Mouse (Mus musculus) stomach, embryonic 14.5 days (tissue): ENCODE results near the gene Gm3415. TPM values are rescaled to one million over a fixed set of nuclear protein-coding genes. Genes with fewer than 3 reads are reported as not detected.
"Not testable (repeated sequence)": the region's sequence is repeated elsewhere in the genome, so short reads cannot be mapped to it uniquely, and the experiment has no call there.

Experiments used
- ATAC-seq: fragments of 200-750 bp; cut with Nextera tagmentation; 2 replicates; pipeline ENCODE4 v1.8.0; 2017; ENCODE audit warnings: low read depth, moderate TSS enrichment; ENCODE audit not compliant: insufficient number of reproducible peaks, insufficient read depth, low FRiP score
- H3K27ac ChIP-seq: fragments of 300-500 bp; sonication (generic); 2 replicates; pipeline ENCODE4 v1.5.1; 2014; ENCODE audit warnings: mild to moderate bottlenecking, low read length, moderate library complexity, mixed read lengths
- H3K27me3 ChIP-seq: fragments of 300-500 bp; sonication (generic); 2 replicates; pipeline ENCODE4 v1.6.1; 2014; ENCODE audit warnings: low read length, control low read depth, mixed read lengths; ENCODE audit not compliant: control insufficient read depth, insufficient read depth
- H3K36me3 ChIP-seq: fragments of 300-500 bp; sonication (generic); 2 replicates; pipeline ENCODE4 v1.6.1; 2014; ENCODE audit warnings: mild to moderate bottlenecking, control low read depth, low read length, moderate library complexity, mixed read lengths; ENCODE audit not compliant: control insufficient read depth, insufficient read depth
- H3K4me1 ChIP-seq: fragments of 300-500 bp; sonication (generic); 2 replicates; pipeline ENCODE4 v1.6.1; 2014; ENCODE audit warnings: low read length, control low read depth, mixed read lengths; ENCODE audit not compliant: control insufficient read depth, insufficient read depth
- H3K4me2 ChIP-seq: fragments of 300-500 bp; sonication (generic); replicated peaks from 2 replicates; pipeline ENCODE4 v1.6.1; 2014; ENCODE audit warnings: low read depth, low read length, control low read depth
- H3K4me3 ChIP-seq: fragments of 300-500 bp; sonication (generic); 2 replicates; pipeline ENCODE4 v1.5.1; 2014; ENCODE audit warnings: low read depth, low read length, control low read depth
- H3K9ac ChIP-seq: fragments of 300-500 bp; sonication (generic); replicated peaks from 2 replicates; pipeline ENCODE4 v1.6.1; 2014; ENCODE audit warnings: low read depth, mild to moderate bottlenecking, control low read depth, low read length, moderate library complexity, mixed read lengths
- H3K9me3 ChIP-seq: fragments of 300-500 bp; sonication (generic); 2 replicates; pipeline ENCODE4 v1.6.1; 2016; ENCODE audit warnings: low read depth, low read length, control low read depth; ENCODE audit not compliant: control insufficient read depth
- WGBS: fragments of 180-500 bp; shearing (Covaris S2); extraction: QIAGEN DNeasy Blood & Tissue Kit; methylation state at CpG from one replicate; pipeline ENCODE4 v1.1.7; 2014; 5-methylcytosine and 5-hydroxymethylcytosine counted together
- polyA plus RNA-seq: library from polyadenylated mRNA; unstranded; fragments of >200 nt; fragmentation: Nextera tagmentation; extraction: Ambion mirVana; gene quantifications from 2 replicates; pipeline ENCODE4 v1.2.1, GENCODE M21; 2014

Gene Gm3415
- polyA plus RNA-seq, 1 experiment from 2014 or later = not detected

DNA sequence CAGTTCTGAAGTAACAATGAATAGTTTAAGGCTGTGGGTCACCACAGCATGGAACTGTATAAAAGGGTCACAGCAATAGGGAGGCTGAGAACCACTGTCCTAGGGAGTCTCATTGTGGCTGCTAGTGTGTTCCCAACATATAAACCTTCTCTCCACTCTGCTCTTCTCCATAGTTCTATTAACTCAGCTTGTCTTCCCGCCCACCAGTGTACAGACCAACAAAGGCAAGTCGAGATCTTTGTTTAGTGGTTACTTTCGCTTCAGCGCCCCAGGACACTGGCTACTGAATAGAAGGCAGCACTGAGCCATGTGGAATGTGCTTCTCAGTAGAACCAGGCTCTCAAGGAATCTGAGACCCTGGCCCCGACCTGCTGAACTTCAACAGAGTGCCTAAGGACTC lies 36.6 kb downstream of the Gm3415 start:
- ATAC-seq = no peak
- no peaks in the 10 kb centered on the region for H3K36me3 ChIP-seq
- H3K27ac ChIP-seq = no peak overlapping the region
- WGBS = 69% methylated on average over 5 of the region's 5 CpGs
- H3K9me3 ChIP-seq = no peaks in the 10 kb centered on the region
- no peaks in the 10 kb centered on the region for H3K27me3 ChIP-seq
- H3K9ac ChIP-seq = no peak overlapping the region
- H3K4me1 ChIP-seq = no peaks in the 10 kb centered on the region
- H3K4me3 ChIP-seq = no peak overlapping the region
- no peak overlapping the region for H3K4me2 ChIP-seq

DNA sequence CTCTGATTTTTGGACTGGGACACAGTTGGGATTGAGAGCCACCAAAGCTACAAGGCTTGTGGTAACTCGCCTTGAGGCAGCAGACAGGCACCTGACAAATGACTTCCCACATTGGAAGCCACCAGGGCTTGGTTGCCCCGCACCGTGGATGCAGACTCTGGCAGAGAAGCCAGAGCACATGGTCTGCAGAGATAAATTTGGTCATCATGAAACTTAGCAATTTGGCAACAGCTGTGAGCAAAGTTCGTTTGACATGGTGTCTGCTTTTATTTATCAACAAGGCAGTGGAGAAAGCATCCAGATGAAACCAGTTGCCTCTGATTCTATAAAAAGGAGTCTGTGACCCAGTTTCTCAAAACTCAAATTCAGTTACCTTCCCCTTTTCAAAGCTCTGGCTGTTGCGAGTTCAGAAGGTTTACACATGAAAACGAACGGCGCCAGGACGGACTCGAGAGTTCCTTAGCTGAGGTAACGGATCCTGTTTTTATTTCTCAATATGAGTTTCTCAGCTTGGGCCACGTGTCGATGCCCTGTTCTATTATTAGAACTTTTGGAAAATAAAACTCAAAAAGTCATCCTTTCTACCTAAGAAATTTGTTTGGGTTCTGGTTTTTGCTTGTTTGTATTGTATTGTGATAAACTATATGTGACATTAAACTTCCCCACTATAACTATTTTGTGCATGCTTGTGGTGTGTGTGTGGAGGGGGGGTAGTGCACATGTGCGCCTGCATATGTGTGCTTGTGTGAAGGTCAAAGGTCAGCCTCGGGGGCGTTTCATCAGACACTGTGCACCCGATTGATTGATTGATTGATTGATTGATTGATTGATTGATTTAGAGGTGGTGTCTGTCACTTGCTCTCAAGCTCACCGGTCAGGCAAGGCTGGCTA lies 40.9 kb downstream of the Gm3415 start:
- Histone ChIP-seq H3K9me3 (no peaks in the 10 kb centered on the region), H3K4me2 (no peak overlapping the region), H3K4me3 (no peak overlapping the region), H3K27ac (no peak overlapping the region), H3K9ac (no peak overlapping the region), H3K36me3 (no peaks in the 10 kb centered on the region), H3K4me1 (no peaks in the 10 kb centered on the region), H3K27me3 (no peaks in the 10 kb centered on the region)
- ATAC-seq = no peak
- 67% methylated on average over 18 of the region's 18 CpGs for WGBS

DNA sequence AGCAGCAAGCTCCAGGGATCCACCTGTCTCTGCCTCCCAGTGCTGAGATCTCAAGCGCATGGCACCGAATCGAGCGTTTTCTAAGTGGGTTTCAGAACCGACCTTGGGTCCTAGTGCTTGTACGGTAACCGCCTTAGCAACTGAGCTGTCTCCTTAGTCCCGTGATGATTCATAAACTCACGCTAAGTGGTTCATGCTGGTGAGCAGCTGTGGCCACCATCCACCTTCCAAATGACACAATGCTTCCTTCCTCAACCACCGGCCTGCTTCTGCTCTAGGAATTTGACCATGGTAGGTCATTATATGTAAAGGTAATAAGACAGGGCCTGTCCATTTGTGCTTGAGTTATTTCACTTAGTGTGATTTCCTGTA lies 41.6 kb downstream of the Gm3415 start:
- H3K27me3 ChIP-seq = no peaks in the 10 kb centered on the region
- H3K9me3 ChIP-seq = no peaks in the 10 kb centered on the region
- WGBS = 92% methylated on average over 10 of the region's 10 CpGs
- H3K4me3 ChIP-seq = no peak overlapping the region
- no peaks in the 10 kb centered on the region for H3K36me3 ChIP-seq
- no peak overlapping the region for H3K4me2 ChIP-seq
- ATAC-seq = no peak
- no peak overlapping the region for H3K27ac ChIP-seq
- no peaks in the 10 kb centered on the region for H3K4me1 ChIP-seq
- H3K9ac ChIP-seq = no peak overlapping the region

DNA sequence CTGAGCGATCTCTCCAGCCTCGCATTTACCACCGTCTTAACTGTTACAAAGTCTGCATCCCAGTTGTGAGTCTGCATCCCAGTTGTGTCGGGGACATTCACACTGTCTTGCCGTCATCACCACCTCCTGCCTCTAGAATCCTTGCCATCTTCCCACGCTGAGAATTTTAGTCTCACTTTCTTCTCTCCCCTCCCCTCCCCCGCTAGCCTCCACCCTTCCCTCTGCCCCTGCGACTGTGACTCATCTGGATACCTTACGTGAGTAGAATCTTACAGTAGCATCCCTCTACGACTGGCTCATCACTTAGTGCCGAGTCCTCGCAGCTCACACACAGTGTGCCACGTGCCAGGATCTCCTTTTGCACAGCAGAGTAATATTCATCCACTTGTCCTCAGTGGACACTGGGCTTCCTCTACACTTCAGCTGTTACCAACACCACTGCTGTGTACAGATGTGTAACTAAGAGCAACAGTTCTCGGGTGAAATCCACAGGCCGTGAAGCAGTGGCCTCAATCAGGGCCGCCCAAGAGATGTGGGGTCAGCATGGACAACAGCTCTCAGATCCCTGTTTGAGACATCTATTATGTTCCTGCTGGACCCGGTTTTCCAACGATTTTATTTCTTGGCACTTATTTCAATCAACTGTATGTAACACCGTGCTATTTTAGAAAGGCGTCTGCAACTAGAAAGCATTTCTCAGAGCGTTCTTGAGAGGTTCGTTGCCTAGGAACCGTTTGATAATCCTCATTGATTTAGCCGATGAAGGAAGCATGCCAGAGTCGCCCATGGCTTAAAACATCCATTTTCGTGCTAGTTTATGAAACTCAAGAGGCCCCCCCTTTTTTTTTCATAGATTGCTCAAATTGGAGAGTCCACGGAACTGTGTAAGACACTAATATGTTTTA lies 42.5 kb downstream of the Gm3415 start:
- H3K9me3 ChIP-seq = no peaks in the 10 kb centered on the region
- no peak overlapping the region for H3K4me3 ChIP-seq
- H3K9ac ChIP-seq = no peak overlapping the region
- no peaks in the 10 kb centered on the region for H3K36me3 ChIP-seq
- no peak overlapping the region for H3K27ac ChIP-seq
- no peak overlapping the region for H3K4me2 ChIP-seq
- no peak for ATAC-seq
- no peaks in the 10 kb centered on the region for H3K27me3 ChIP-seq
- H3K4me1 ChIP-seq = no peaks in the 10 kb centered on the region
- 87% methylated on average over 27 of the region's 27 CpGs for WGBS

DNA sequence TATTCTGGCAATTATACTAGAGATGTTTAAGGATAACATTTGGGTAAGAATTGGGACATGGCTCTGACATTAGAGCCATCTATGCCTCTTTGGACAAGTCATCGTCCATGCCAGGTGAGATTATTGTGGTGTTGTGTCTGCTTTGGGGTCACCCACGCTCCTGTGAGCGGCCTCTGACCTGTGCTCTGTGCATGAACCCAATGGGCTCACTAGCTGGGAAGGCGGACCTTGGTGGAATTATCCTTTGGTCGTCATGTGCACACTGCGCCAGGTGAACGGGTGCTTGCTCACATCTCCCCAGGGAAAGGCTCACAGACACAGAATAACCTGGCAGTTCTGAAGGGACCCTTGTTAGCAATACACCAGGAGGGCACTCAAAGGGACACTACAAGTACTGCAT lies 43.3 kb downstream of the Gm3415 start:
- not testable (repeated sequence) for H3K27me3 ChIP-seq, H3K4me1 ChIP-seq, H3K27ac ChIP-seq, H3K9me3 ChIP-seq, H3K4me2 ChIP-seq, H3K4me3 ChIP-seq, ATAC-seq, H3K36me3 ChIP-seq, H3K9ac ChIP-seq
- 80% methylated on average over 7 of the region's 7 CpGs for WGBS

DNA sequence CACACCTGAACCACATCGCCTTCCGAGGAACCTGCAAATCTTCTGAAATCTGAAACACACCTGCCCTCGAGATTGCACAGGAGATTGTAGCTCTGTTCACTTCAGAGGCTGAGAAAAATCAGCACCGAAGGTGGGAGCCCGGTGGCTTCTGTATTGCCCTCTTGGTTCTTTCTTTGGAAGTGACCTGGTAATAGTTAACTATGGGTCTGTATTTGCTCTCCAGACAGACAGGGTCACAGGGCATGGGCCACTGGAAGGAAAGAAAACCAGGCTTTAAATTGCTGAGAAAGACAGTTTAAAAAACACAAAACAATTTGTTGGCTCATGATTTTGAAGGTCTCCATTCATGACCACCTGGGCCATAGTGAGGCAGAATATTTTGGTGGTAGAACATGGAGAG lies 44.0 kb downstream of the Gm3415 start:
- Histone ChIP-seq H3K27ac (no peak overlapping the region), H3K4me2 (no peak overlapping the region), H3K9me3 (no peaks in the 10 kb centered on the region), H3K36me3 (no peaks in the 10 kb centered on the region), H3K9ac (no peak overlapping the region), H3K4me1 (no peaks in the 10 kb centered on the region), H3K4me3 (no peak overlapping the region), H3K27me3 (no peaks in the 10 kb centered on the region)
- no peak for ATAC-seq
- 62% methylated on average over 5 of the region's 5 CpGs for WGBS

DNA sequence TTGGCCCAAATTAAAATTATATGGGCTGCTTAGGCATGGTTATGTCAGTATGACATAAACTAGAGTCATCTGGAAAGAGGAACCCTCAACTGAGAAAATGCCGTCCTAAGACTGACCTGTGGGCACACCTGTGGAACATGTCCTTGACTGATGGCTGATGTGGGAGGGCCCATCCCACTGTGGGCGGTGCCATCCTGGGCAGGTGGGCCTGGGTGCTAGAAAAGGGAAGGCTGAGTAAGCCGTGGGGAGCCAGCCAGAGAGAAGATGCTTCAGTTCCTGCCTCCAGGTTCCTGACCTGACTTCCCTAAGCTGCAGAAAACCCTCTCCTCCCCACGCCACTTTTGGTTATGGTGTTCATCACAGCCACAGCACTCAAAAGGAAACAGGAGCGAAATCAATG lies 50.3 kb downstream of the Gm3415 start:
- H3K4me2 ChIP-seq = no peak overlapping the region
- no peak overlapping the region for H3K9ac ChIP-seq
- H3K27ac ChIP-seq = no peak overlapping the region
- no peaks in the 10 kb centered on the region for H3K36me3 ChIP-seq
- 0 out of 2 replicates have a peak, but pooled peaks cover 4% of the 10 kb centered on the region for H3K4me1 ChIP-seq
- no peak overlapping the region for H3K4me3 ChIP-seq
- ATAC-seq = no peak
- H3K27me3 ChIP-seq = no peaks in the 10 kb centered on the region
- no peaks in the 10 kb centered on the region for H3K9me3 ChIP-seq
- WGBS = 75% methylated on average over 5 of the region's 5 CpGs

DNA sequence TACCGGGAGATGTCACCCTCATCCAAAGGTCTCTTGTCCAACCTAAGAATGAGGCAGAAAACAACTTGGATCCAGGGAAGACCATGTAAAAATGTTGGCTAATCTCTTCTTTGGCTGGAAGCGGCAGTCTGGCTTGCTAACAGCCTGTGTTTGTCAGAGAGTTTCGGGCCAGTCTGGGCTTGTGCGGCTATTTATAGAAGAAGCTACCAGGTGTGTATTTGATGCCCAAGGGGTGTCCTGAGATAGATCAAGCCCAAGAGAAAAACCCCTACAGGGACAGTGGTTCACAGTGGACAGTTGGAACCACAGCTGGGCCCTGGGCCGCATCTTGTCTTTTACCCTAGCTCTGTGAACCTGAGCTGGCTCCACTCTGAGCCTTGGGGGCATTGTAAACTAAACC lies 51.0 kb downstream of the Gm3415 start:
- H3K9ac ChIP-seq = no peak overlapping the region
- no peak overlapping the region for H3K4me3 ChIP-seq
- H3K9me3 ChIP-seq = no peaks in the 10 kb centered on the region
- no peak for ATAC-seq
- H3K36me3 ChIP-seq = no peaks in the 10 kb centered on the region
- 82% methylated on average over 5 of the region's 5 CpGs for WGBS
- 0 out of 2 replicates have a peak, but pooled peaks cover 4% of the 10 kb centered on the region for H3K4me1 ChIP-seq
- H3K27ac ChIP-seq = no peak overlapping the region
- H3K27me3 ChIP-seq = no peaks in the 10 kb centered on the region
- no peak overlapping the region for H3K4me2 ChIP-seq
